Mouse (Mus musculus) sigmoid colon, adult 10 weeks (tissue): ENCODE results near the gene Erp44. TPM values are rescaled to one million over a fixed set of nuclear protein-coding genes. Genes with fewer than 3 reads are reported as not detected.

Experiments
- polyA plus RNA-seq: library from polyadenylated mRNA; stranded (reverse); fragments of 350-450 nt; fragmentation: Illumina TruSeq; extraction: RNeasy Lipid Tissue Mini Kit (QIAGEN cat#74804); gene quantifications from one replicate; pipeline ENCODE4 v1.2.3, GENCODE M21; 2014; ENCODE audit warnings: low read depth, low replicate concordance

Gene Erp44
- polyA plus RNA-seq = 204 TPM

GRCm38 (mm10) chr4:48279498-48280134 lies at the start of gene Erp44, which contains the start of gene Invs:
Erp44 (minus strand) TSS chr4:48279558.
Invs (plus strand) TSS chr4:48279760.

Other genes starting within 250 kb of the Erp44 start
- gene Nr4a3, start 234.4 kb downstream of the Erp44 start, polyA plus RNA-seq = 2.9 TPM
- 56.7 TPM for gene Stx17, start 154.6 kb downstream of the Erp44 start, polyA plus RNA-seq
- 5.6 TPM for gene Invs, start 202 bp upstream of the Erp44 start, polyA plus RNA-seq
- gene Tex10, start 193.9 kb upstream of the Erp44 start, polyA plus RNA-seq = 45.7 TPM